Mouse (Mus musculus): ENCODE data around the gene Gpx3. TPM values are rescaled to one million over a fixed set of nuclear protein-coding genes. Genes with fewer than 3 reads are reported as not detected.

Gpx3 gene
- polyA plus RNA-seq, 1 experiment from 2014 or later: 114 TPM

Other genes with a start within 250 kb of the Gpx3 start
- 245 and 257 TPM in 2 replicates for gene Cdc42se2, start 114.8 kb upstream of the Gpx3 start, polyA plus RNA-seq (2014; fragmentation: Nextera tagmentation; extraction: Ambion mirVana)
- 9.7 and 11.2 TPM in 2 replicates for gene Lyrm7, start 41.5 kb upstream of the Gpx3 start, polyA plus RNA-seq (2014; fragmentation: Nextera tagmentation; extraction: Ambion mirVana)
- gene Hint1, start 36.1 kb upstream of the Gpx3 start, polyA plus RNA-seq (2014; fragmentation: Nextera tagmentation; extraction: Ambion mirVana): 654 and 669 TPM in 2 replicates
- gene Tnip1, start 60.5 kb downstream of the Gpx3 start, polyA plus RNA-seq (2014; fragmentation: Nextera tagmentation; extraction: Ambion mirVana): 9.8 and 10.3 TPM in 2 replicates
- gene Anxa6, start 131.0 kb downstream of the Gpx3 start, polyA plus RNA-seq (2014; fragmentation: Nextera tagmentation; extraction: Ambion mirVana): 90.2 and 91.6 TPM in 2 replicates
- 0.36 and 1.1 TPM in 2 replicates for gene Ccdc69, start 175.7 kb downstream of the Gpx3 start, polyA plus RNA-seq (2014; fragmentation: Nextera tagmentation; extraction: Ambion mirVana)
- 14.1 and 15.6 TPM in 2 replicates for gene Gm2a, start 195.7 kb downstream of the Gpx3 start, polyA plus RNA-seq (2014; fragmentation: Nextera tagmentation; extraction: Ambion mirVana)
- gene Slc36a3, start 249.3 kb downstream of the Gpx3 start, polyA plus RNA-seq (2014; fragmentation: Nextera tagmentation; extraction: Ambion mirVana): not detected in 2 replicates